Mouse (Mus musculus) myocyte (in vitro differentiated cells): Measurements from ENCODE around the gene Mrtfa.

Experiments used
- CEBPB ChIP-seq: IDR thresholded peaks from 2 replicates; pipeline ENCODE4 v1.6.1; 2011; ENCODE audit warnings: mild to moderate bottlenecking, moderate library complexity; ENCODE audit not compliant: poor library complexity, insufficient read depth, severe bottlenecking
- E2F4 ChIP-seq: IDR thresholded peaks from one replicate; pipeline ENCODE4 v1.6.1; 2011; ENCODE audit warnings: mild to moderate bottlenecking, control low read depth, moderate library complexity; ENCODE audit not compliant: insufficient read depth
- MYOD1 ChIP-seq, 3 experiments: IDR thresholded peaks; one replicate each; pipeline ENCODE4 v1.6.1; 2011; ENCODE audit warnings: control low read depth in 2 of 3, low read depth in 2 of 3, mild to moderate bottlenecking in 2 of 3, moderate library complexity in 1 of 3; ENCODE audit not compliant: insufficient read length in 2 of 3, control insufficient read depth in 1 of 3
- MYOG ChIP-seq, 3 experiments: IDR thresholded peaks; one replicate each; pipeline ENCODE4 v1.6.1; 2011; ENCODE audit warnings: control low read depth in 2 of 3, low read depth in 2 of 3, mild to moderate bottlenecking in 2 of 3; ENCODE audit not compliant: insufficient read length in 2 of 3, control insufficient read depth in 1 of 3, insufficient read depth in 1 of 3
- POLR2A ChIP-seq: IDR thresholded peaks from one replicate; pipeline ENCODE4 v1.6.1; 2011; ENCODE audit warnings: low read depth, mild to moderate bottlenecking, control low read depth, moderate library complexity; ENCODE audit not compliant: insufficient read length
- POLR2AphosphoS2 ChIP-seq: IDR thresholded peaks from one replicate; pipeline ENCODE4 v1.6.1; 2011; ENCODE audit warnings: low read depth, control low read depth; ENCODE audit not compliant: insufficient read length
- TCF12 ChIP-seq: IDR thresholded peaks from one replicate; pipeline ENCODE4 v1.6.1; 2011; ENCODE audit warnings: mild to moderate bottlenecking, control low read depth; ENCODE audit not compliant: poor library complexity, insufficient read depth, severe bottlenecking
- USF1 ChIP-seq: IDR thresholded peaks from one replicate; pipeline ENCODE4 v1.6.1; 2011; ENCODE audit warnings: low read depth, mild to moderate bottlenecking, control low read depth, moderate library complexity

DNA sequence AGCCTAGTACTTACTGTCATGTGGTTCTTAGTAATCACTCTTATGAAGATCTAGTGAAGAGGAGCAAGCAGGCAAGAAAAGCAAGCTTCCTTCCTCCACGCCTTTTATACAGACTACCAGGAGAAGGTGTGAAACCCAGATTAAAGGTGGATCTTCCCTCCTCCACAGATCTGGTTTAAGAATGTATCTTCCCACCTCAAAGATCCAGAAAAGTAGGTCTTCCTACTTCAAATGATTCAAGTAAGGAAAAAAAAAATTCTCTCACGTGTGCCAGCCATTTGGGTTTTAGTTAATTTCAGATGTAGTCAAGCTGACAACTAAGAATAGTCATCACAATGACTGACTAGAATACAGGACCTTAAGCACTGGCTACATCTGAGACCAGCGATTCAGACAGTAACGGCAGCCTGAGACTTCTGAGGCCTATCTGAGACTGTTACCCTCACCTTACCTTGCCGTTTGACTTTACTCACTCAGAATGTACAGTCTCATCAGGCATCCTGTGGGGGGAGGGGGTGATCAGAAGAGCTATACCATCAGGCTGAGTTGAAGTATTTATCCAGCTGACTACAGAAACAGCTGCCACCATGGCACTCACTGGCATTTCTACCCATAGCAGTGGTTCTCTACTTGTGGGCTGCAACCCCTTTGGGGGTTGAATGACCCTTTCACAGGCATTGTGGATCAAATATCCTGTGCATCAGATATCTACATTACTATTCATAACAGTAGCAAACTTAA is 121.7 kb downstream of the Mrtfa start:
- no peak for TF ChIP-seq POLR2A
- peak in 2 of 3 experiments; percentile 20 to 73 for TF ChIP-seq MYOG (IDR thresholded peaks at IDR 0.05; ENCODE audit: control insufficient read depth in 1 of 3, insufficient read depth in 1 of 3, insufficient read length in 2 of 3, low read depth in 2 of 3)
- TF ChIP-seq E2F4, result no peak
- TF ChIP-seq CEBPB, result no peak
- TF ChIP-seq USF1, result no peak
- TF ChIP-seq POLR2AphosphoS2, result no peak
- no peak for TF ChIP-seq TCF12
- TF ChIP-seq MYOD1 (IDR thresholded peaks at IDR 0.05; ENCODE audit: control insufficient read depth in 1 of 3, insufficient read length in 2 of 3, low read depth in 2 of 3), result peak in 2 of 3 experiments; percentile 83 to 89
